Mouse (Mus musculus) liver, adult 2 months (tissue): ENCODE data around the gene Icmt.

Experiments
- CTCF ChIP-seq: fragments of 200-500 bp; IDR thresholded peaks from 2 replicates; pipeline ENCODE4 v1.5.1; 2011; ENCODE audit warnings: low read depth, low read length, control low read depth
- POLR2A ChIP-seq: fragments of 200-500 bp; IDR thresholded peaks from 2 replicates; pipeline ENCODE4 v1.6.1; 2011; ENCODE audit warnings: low read length, control low read depth; ENCODE audit not compliant: insufficient read depth; ENCODE audit errors: extremely low read depth

- TF ChIP-seq POLR2A = no peak
- no peak for TF ChIP-seq CTCF
These were observed 33.4 kb upstream of the Icmt start for GRCm38 (mm10) chr4:152263512-152264176.
